Mouse (Mus musculus) stomach, postnatal 0 days (tissue): ENCODE measurements around the gene Foxr1. TPM values are rescaled to one million over a fixed set of nuclear protein-coding genes. Genes with fewer than 3 reads are reported as not detected.

Experiments
- ATAC-seq: fragments of 200-750 bp; cut with Nextera tagmentation; 2 replicates; pipeline ENCODE4 v1.8.0; 2017; ENCODE audit not compliant: low FRiP score, low TSS enrichment
- DNase-seq: peaks from one replicate; pipeline ENCODE4 v3.0.0-alpha.2; 2016; ENCODE audit warnings: low spot score
- H3K27ac ChIP-seq: fragments of 300-500 bp; sonication (generic); replicated peaks from 2 replicates; pipeline ENCODE4 v1.5.1; 2014; ENCODE audit warnings: mild to moderate bottlenecking, control low read depth
- H3K27me3 ChIP-seq: fragments of 300-500 bp; sonication (generic); 2 replicates; pipeline ENCODE4 v1.6.1; 2014; ENCODE audit warnings: low read length; ENCODE audit not compliant: control insufficient read depth, insufficient read depth
- H3K36me3 ChIP-seq: fragments of 300-500 bp; sonication (generic); 2 replicates; pipeline ENCODE4 v1.6.1; 2014; ENCODE audit warnings: low read length, mixed read lengths; ENCODE audit not compliant: control insufficient read depth, insufficient read depth
- H3K4me1 ChIP-seq: fragments of 300-500 bp; sonication (generic); replicated peaks from 2 replicates; pipeline ENCODE4 v1.6.1; 2014; ENCODE audit warnings: antibody characterized with exemption; ENCODE audit not compliant: control insufficient read depth, insufficient read depth
- H3K4me2 ChIP-seq: fragments of 300-500 bp; sonication (generic); replicated peaks from 2 replicates; pipeline ENCODE4 v1.6.1; 2014; ENCODE audit warnings: low read depth, mild to moderate bottlenecking, control low read depth, moderate library complexity
- H3K4me3 ChIP-seq: fragments of 300-500 bp; sonication (generic); 2 replicates; pipeline ENCODE4 v1.5.1; 2014; ENCODE audit warnings: low read depth, low read length, control low read depth
- H3K9ac ChIP-seq: fragments of 300-500 bp; sonication (generic); 2 replicates; pipeline ENCODE4 v1.6.1; 2014; ENCODE audit warnings: mild to moderate bottlenecking, low read length, control low read depth, mixed read lengths
- H3K9me3 ChIP-seq: fragments of 300-500 bp; sonication (generic); 2 replicates; pipeline ENCODE4 v1.6.1; 2016; ENCODE audit warnings: low read length; ENCODE audit not compliant: control insufficient read depth
- CTCF ChIP-seq: IDR thresholded peaks from 2 replicates; pipeline ENCODE4 v1.5.1; 2016; ENCODE audit warnings: antibody characterized with exemption, low read depth, mild to moderate bottlenecking, moderate library complexity
- EP300 ChIP-seq: optimal IDR thresholded peaks from 2 replicates; pipeline ENCODE3; 2016; ENCODE audit warnings: antibody characterized with exemption
- WGBS: fragments of 180-500 bp; shearing (Covaris S2); extraction: QIAGEN DNeasy Blood & Tissue Kit; methylation state at CpG from one replicate; pipeline ENCODE4 v1.1.7; 2014; 5-methylcytosine and 5-hydroxymethylcytosine counted together
- polyA plus RNA-seq: library from polyadenylated mRNA; unstranded; fragments of >200 nt; fragmentation: Nextera tagmentation; extraction: Ambion mirVana; gene quantifications from 2 replicates; pipeline ENCODE4 v1.2.1, GENCODE M21; 2015

The Foxr1 gene
- polyA plus RNA-seq, 1 experiment from 2014 or later = 0.05 TPM

DNA sequence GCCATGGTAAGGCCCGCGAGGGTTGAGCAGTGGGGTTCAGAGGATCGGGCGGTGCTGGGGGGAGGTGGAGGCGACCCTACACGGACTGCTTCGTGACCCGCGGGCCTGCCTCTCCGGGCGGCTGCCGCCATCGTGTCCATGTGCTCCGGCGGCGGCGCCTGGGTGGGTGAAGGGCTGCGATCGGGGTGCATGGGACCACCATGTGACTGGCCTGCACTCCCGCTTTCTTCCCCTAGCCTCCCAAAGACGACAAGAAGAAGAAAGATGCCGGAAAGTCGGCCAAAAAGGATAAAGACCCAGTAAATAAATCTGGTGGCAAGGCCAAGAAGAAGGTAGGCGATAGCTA, 33.2 kb downstream of the Foxr1 start:
- no peak for ATAC-seq
- WGBS = under 1% methylated on average over 24 of the region's 24 CpGs

DNA sequence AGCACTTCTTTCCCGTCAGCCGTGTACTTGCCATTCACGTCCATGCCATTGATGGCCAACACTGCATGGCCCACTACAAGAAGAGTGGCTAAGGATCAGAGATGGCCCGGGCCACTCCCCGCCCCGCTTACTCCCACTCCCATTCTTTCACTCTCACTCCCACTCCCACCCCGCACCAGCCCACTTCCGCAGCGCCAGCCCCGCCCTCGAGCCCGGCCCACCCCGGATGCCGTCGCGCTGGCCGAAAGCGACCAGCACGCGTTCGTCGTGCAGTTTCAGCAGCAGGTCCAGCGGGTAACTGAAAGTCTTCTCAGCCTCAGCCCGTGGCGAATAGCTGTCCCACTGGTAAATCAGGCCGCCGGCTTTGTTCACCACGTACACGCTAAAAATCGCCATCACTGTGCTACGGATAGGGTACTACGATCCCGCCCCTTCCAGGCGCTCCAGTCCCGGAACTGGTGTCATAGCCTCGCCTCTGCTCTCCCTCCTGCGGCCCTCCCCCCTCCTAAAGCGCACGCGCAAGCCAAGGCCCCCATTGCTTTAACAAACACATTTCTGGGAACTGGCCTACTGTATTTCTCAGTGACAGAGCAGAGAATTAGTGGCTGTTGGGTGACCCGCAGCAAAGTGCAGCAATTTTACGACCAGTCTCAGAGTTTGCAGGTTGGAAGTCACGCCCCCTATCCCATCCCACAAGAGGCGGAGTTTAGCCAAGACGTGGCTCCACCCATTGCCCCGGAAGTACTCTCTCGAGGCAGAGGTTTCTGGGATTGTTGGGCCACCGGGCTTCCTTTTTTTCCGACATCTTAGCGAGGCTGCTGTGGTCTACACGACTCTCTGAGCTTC, 33.8 kb downstream of the Foxr1 start, which contains the start of the genes Rps25 and Trappc4:
TSS of gene Rps25 (plus strand) at position 234 of the 846 bp plus-strand sequence.
TSS of gene Trappc4 (minus strand) at position 695 of the 846 bp plus-strand sequence.
- peak; percentile 95 for ATAC-seq
- Histone ChIP-seq H3K27ac (peak within 1 kb of the TSS; percentile 89), H3K36me3 (peaks cover 18% of the 10 kb centered on the region), H3K4me1 (no peaks in the 10 kb centered on the region), H3K9me3 (no peaks in the 10 kb centered on the region), H3K27me3 (no peaks in the 10 kb centered on the region), H3K9ac (peak within 1 kb of the TSS; percentile 83), H3K4me2 (peak within 1 kb of the TSS; percentile 79), H3K4me3 (peak within 1 kb of the TSS; percentile 77)
- DNase-seq = peak; percentile 95
- WGBS = under 1% methylated on average over 51 of the region's 51 CpGs
- no peak for TF ChIP-seq CTCF
- TF ChIP-seq EP300 = peak; percentile 80

More for the DNA sequence above, 33.2 kb downstream of the Foxr1 start:
- peaks cover 15% of the 10 kb centered on the region for H3K36me3 ChIP-seq
- peak overlapping the region; percentile 79 for H3K4me2 ChIP-seq
- H3K4me3 ChIP-seq = peak overlapping the region; percentile 77
- H3K27me3 ChIP-seq = no peaks in the 10 kb centered on the region
- H3K4me1 ChIP-seq = no peaks in the 10 kb centered on the region
- H3K27ac ChIP-seq = peak overlapping the region; percentile 89
- DNase-seq = no peak
- H3K9ac ChIP-seq = peak overlapping the region; percentile 83
- TF ChIP-seq EP300 (peak; percentile 36), CTCF (no peak)
- H3K9me3 ChIP-seq = no peaks in the 10 kb centered on the region

DNA sequence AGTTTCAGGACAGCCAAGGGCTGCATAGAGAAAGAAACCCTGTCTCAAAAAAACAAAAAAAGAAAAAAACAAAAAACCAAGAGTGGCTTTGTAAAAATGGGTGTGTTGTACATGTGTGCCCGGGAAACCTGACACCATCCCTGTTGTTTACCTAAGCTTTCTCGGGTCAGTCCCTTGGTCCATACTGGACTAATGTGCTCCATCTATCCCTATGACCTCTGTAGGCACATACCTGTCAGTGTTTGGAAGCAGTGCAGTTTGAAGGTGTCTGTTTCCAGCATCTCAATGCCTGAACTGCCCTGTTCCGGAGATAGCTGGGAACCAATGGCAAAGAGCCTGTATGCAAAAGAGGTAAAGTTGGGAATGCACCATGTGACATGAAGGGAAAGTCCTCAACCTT, 35.9 kb downstream of the Foxr1 start:
- 56% methylated on average over 3 of the region's 3 CpGs for WGBS

DNA sequence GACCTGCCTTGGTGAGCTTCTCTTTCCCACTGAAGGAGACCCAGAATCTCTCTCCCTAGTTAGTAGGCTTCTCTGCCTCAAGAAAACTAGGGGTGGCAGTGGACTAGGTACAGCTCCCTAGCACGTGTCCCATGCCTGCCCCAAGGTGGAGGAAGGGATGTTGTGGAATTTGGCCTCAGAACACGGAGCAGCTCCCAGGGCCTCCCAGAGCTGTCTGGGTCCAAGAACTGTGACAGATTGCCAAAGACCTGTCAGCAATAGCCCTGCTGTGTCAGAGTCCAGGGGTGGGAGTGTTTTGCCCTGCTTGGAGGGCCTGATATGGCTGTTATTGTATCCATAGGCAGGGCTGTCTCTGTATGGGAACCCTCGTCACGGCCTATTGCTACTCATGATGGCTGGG, 39.9 kb downstream of the Foxr1 start:
- ATAC-seq = no peak
- Histone ChIP-seq H3K9ac (no peak overlapping the region), H3K9me3 (no peaks in the 10 kb centered on the region), H3K27me3 (no peaks in the 10 kb centered on the region), H3K4me1 (no peaks in the 10 kb centered on the region), H3K4me2 (no peak overlapping the region), H3K4me3 (no peak overlapping the region), H3K27ac (no peak overlapping the region), H3K36me3 (peaks cover 19% of the 10 kb centered on the region)
- DNase-seq = no peak
- no peak for TF ChIP-seq EP300
- 64% methylated on average over 4 of the region's 4 CpGs for WGBS

More for the DNA sequence above, 35.9 kb downstream of the Foxr1 start:
- H3K4me1 ChIP-seq = no peaks in the 10 kb centered on the region
- no peak overlapping the region for H3K4me3 ChIP-seq
- no peaks in the 10 kb centered on the region for H3K9me3 ChIP-seq
- no peak overlapping the region for H3K4me2 ChIP-seq
- no peak overlapping the region for H3K9ac ChIP-seq
- DNase-seq (no peak), ATAC-seq (no peak; the same call in 1 of the 2 replicates)
- no peak for TF ChIP-seq CTCF
- no peaks in the 10 kb centered on the region for H3K27me3 ChIP-seq
- peaks cover 19% of the 10 kb centered on the region for H3K36me3 ChIP-seq
- no peak overlapping the region for H3K27ac ChIP-seq

DNA sequence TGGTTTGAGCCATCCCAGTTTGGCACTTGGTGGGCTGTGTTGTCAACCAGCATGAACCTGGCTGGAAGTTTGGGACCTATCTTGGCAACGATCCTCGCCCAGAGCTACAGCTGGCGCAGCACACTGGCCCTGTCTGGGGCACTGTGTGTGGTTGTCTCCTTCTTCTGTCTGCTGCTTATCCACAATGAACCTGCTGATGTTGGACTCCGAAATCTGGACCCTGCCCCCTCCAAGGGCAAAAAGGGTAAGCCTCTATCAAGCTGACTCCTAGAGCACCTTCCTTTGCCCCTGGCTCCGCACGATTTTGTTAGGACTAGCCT, 41.2 kb downstream of the Foxr1 start:
- Histone ChIP-seq H3K9me3 (no peaks in the 10 kb centered on the region), H3K4me3 (no peak overlapping the region), H3K4me1 (no peaks in the 10 kb centered on the region), H3K27me3 (no peaks in the 10 kb centered on the region), H3K27ac (no peak overlapping the region), H3K9ac (no peak overlapping the region), H3K36me3 (peaks cover 19% of the 10 kb centered on the region), H3K4me2 (no peak overlapping the region)
- ATAC-seq = no peak
- 92% methylated on average over 6 of the region's 6 CpGs for WGBS
- no peak for DNase-seq
- TF ChIP-seq CTCF (no peak), EP300 (no peak)

DNA sequence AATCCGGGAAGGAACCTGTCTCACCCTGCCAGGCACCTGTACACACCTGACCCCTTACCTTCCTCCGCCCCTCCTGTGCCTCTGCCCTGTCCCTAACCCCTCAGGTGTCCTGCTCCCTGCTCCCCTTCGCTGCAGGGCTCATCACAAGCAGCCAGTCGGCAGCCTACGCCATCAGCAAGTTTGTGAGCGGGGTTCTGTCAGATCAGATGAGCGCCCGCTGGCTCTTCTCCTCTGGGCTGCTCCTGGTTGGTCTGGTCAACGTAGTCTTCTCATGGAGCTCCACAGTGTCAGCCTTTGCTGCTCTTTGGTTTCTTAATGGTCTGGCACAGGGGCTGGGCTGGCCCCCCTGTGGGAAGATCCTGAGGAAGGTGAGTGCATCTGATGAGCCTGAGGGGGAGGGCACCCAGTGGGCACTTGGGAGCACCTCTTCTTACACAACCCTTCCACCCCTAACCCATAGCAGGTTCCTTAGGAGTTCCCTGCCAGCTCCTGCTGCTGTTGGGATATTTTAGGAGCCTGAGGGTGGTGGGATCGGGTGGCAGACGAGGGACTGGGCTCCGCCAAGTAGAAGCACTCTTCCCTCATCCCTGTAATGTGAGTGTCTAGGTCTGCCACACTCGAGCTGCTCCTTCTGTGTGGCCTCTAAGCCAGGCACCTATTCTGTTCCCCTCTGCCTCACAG, 41.7 kb downstream of the Foxr1 start:
- H3K27ac ChIP-seq = no peak overlapping the region
- no peak for DNase-seq
- 0 out of 2 replicates have a peak overlapping the region, but pooled peaks have one; percentile 8 for H3K9ac ChIP-seq
- no peak overlapping the region for H3K4me3 ChIP-seq
- no peaks in the 10 kb centered on the region for H3K27me3 ChIP-seq
- no peak for ATAC-seq
- no peak overlapping the region for H3K4me2 ChIP-seq
- TF ChIP-seq CTCF (no peak), EP300 (no peak)
- 78% methylated on average over 13 of the region's 13 CpGs for WGBS
- no peaks in the 10 kb centered on the region for H3K9me3 ChIP-seq
- peaks cover 19% of the 10 kb centered on the region for H3K36me3 ChIP-seq
- H3K4me1 ChIP-seq = no peaks in the 10 kb centered on the region
